Mouse (Mus musculus) embryonic fibroblast, embryonic 13.5 days (primary cell): ENCODE data around the gene Fancc.

Experiments
- CTCF ChIP-seq: IDR thresholded peaks from 2 replicates; pipeline ENCODE4 v1.5.1; 2011; ENCODE audit warnings: mild to moderate bottlenecking, control low read depth, low read length, moderate library complexity, borderline replicate concordance; ENCODE audit not compliant: insufficient read depth
- POLR2A ChIP-seq: IDR thresholded peaks from 2 replicates; pipeline ENCODE4 v1.6.1; 2011; ENCODE audit warnings: low read depth, mild to moderate bottlenecking, control low read depth, low read length, moderate library complexity

DNA sequence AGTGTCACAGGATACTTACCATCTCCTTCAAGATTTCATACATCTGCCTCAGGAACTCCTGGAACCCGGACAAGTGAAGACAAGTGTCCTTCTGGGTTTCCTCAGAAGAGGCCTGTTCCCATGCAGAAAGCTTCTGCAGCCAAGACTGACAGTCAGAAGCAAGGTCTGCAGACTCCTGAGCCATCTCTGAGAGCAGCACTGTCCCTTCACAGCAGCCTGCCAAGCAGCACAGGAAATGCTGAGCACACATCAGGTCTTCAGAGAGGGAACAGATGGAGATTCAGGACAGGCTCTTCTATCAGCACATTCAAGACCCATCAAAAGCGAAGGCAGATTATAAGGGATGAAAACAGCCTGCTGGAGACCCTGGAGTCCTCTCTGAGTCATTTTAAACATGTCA lies 94.3 kb downstream of the Fancc start:
- TF ChIP-seq CTCF (no peak), POLR2A (no peak)
